Comparison of ENCODE assay signal across 8 mouse cellular contexts in the genomic region with DNA sequence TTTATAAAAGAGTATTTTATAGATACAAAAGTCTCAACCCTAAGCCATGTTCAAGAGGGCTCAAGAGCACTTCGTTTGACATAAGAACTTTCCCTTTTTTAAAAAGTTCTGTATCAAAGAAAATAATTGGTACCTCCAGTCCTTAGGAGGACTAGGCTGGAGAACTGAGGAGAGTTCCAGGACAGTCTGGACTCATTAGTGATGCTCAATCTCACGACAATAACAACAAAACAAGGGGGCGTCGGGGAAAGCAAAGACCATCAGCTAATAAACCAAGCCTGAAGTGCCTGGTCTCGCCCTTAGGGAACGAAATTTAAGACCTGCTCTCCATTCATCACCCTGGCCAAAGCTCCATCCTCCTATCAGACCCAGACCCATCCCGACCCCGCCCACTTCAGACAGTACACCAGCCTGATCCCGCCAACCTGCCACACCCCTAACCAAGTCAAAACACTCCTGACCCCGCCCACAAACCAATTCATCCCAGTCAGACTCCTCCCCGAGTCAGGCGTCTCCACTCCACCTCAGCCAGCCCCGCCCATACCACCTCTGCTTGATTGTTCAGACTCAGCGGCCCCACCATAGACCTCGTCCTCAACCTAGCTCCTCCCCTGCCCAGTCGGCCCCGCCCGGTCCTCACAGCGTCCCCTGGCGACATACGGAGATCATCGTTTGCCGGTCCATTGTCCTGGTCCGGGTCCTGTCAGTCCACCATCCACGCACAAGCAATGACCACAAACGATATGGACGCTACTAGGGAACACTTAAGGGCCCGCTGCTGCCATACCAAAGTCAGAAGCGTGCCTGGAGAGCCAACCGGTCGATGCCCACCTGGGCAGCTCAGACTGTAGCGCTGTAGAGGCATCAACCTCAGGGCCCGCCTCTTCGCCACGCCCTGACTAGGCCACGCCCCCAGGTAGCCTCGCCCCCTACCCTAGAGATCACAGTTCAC. TPM values are rescaled to one million over a fixed set of nuclear protein-coding genes. Genes with fewer than 3 reads are reported as not detected.
DNase-seq lines count a peak whose midpoint lies in the region; ATAC-seq and TF ChIP-seq lines count a peak whose summit lies in the region.

No protein-coding gene starts in this region.

- in situ Hi-C loops in CH12.LX (cut with MboI; ENCODE audit: low pct_ligation_motif_present, low pct_unique_long_range_greater_than_20kb, low sequenced_read_pairs): loop anchor here (10.0 kb wide), 2 partner anchors 284 to 346 kb away; no protein-coding TSS in a partner anchor

- no peak for TF ChIP-seq POLR2A in CH12.LX (IDR thresholded peaks at IDR 0.05; ENCODE audit: low read depth, low read length)
- no peak for TF ChIP-seq POLR2A in liver, adult 2 months (IDR thresholded peaks at IDR 0.05; ENCODE audit: extremely low read depth, insufficient read depth, low read length)

- H3K27me3 ChIP-seq in CH12.LX (replicated peaks): peaks cover 60% of the 10 kb centered on the region
- H3K27me3 ChIP-seq in forebrain, embryonic 14.5 days (replicated peaks; ENCODE audit: control insufficient read depth, insufficient read depth, low read length): no peaks in the 10 kb centered on the region
- H3K27me3 ChIP-seq in hindbrain, embryonic 15.5 days: no peaks in the 10 kb centered on the region
- H3K27me3 ChIP-seq in liver, adult 2 months (ENCODE audit: control insufficient read depth, insufficient read depth, low read length): no peaks in the 10 kb centered on the region
- H3K27me3 ChIP-seq in midbrain, embryonic 16.5 days (ENCODE audit: control insufficient read depth, insufficient read depth, low read depth, low read length): no peaks in the 10 kb centered on the region

- no peaks in the 10 kb centered on the region for H3K36me3 ChIP-seq in CH12.LX (replicated peaks in 1 of 2; ENCODE audit: control insufficient read depth in 1 of 2, insufficient read depth in 1 of 2, low read length in 1 of 2)
- H3K36me3 ChIP-seq in forebrain, embryonic 14.5 days (ENCODE audit: control insufficient read depth, insufficient read depth, low read length): no peaks in the 10 kb centered on the region
- no peaks in the 10 kb centered on the region for H3K36me3 ChIP-seq in hindbrain, embryonic 15.5 days
- H3K36me3 ChIP-seq in liver, adult 2 months (ENCODE audit: control insufficient read depth, insufficient read depth, low read length): no peaks in the 10 kb centered on the region
- H3K36me3 ChIP-seq in midbrain, embryonic 16.5 days (ENCODE audit: control insufficient read depth, insufficient read depth, low read length): no peaks in the 10 kb centered on the region

- peak; percentile 92 for DNase-seq in CH12.LX (ENCODE audit: extremely low read depth)
- peak; percentile 66 for DNase-seq in adrenal gland, postnatal 10 days
- DNase-seq in forebrain, embryonic 14.5 days (ENCODE audit: low spot score): peak; percentile 61
- peak; percentile 56 for DNase-seq in liver, adult 2 months (ENCODE audit: extremely low read depth, low read depth, low spot score)
- peak; percentile 57 for DNase-seq in thymus, postnatal 14 days
- DNase-seq in frontal cortex, adult 2 months (ENCODE audit: extremely low spot score in 1 of 2, low spot score in 1 of 2): no peak

- dilution Hi-C loops in CH12.LX (cut with MboI; ENCODE audit: extremely low pct_ligation_motif_present, extremely low pct_unique_long_range_greater_than_20kb, low sequenced_read_pairs): no loop called here

- WGBS in forebrain, embryonic 14.5 days: 2% methylated on average over 37 of the region's 37 CpGs
- WGBS in hindbrain, embryonic 15.5 days: 2% methylated on average over 37 of the region's 37 CpGs
- 6% methylated on average over 37 of the region's 37 CpGs for WGBS in liver, adult 2 months
- WGBS in midbrain, embryonic 16.5 days: 2% methylated on average over 37 of the region's 37 CpGs

- H3K4me2 ChIP-seq in CH12.LX (ENCODE audit: insufficient read depth, low read depth, poor library complexity, severe bottlenecking): peak overlapping the region; percentile 84
- peak overlapping the region; percentile 55 for H3K4me2 ChIP-seq in forebrain, embryonic 14.5 days (ENCODE audit: low read length)
- H3K4me2 ChIP-seq in hindbrain, embryonic 15.5 days: peak overlapping the region; percentile 70
- H3K4me2 ChIP-seq in midbrain, embryonic 16.5 days (ENCODE audit: low read length): peak overlapping the region; percentile 67

- H3K9ac ChIP-seq in CH12.LX (ENCODE audit: insufficient read depth, low read depth): no peak overlapping the region
- peak overlapping the region; percentile 22 for H3K9ac ChIP-seq in forebrain, embryonic 14.5 days (ENCODE audit: low read length)
- peak overlapping the region; percentile 45 for H3K9ac ChIP-seq in hindbrain, embryonic 15.5 days
- H3K9ac ChIP-seq in liver, adult 2 months (ENCODE audit: low read depth, low read length): 0 out of 2 replicates have a peak overlapping the region, but pooled peaks have one; percentile 2
- peak overlapping the region; percentile 68 for H3K9ac ChIP-seq in midbrain, embryonic 16.5 days (ENCODE audit: low read depth, low read length)

- H3K79me2 ChIP-seq in CH12.LX (replicated peaks; ENCODE audit: control insufficient read depth, extremely low read depth, insufficient read depth, poor library complexity, severe bottlenecking): no peaks in the 10 kb centered on the region
- H3K79me2 ChIP-seq in liver, adult 2 months (ENCODE audit: control insufficient read depth, insufficient read depth, low read length): no peaks in the 10 kb centered on the region

- no peak for TF ChIP-seq RAD21 in CH12.LX (IDR thresholded peaks at IDR 0.05; ENCODE audit: low read depth, low read length)

- H3K4me3 ChIP-seq in CH12.LX (replicated peaks in 1 of 3; ENCODE audit: low read depth in 2 of 3, low read length in 2 of 3, poor library complexity in 1 of 3): peak overlapping the region; percentile 7 to 58 (median 24)
- peak overlapping the region; percentile 34 for H3K4me3 ChIP-seq in forebrain, embryonic 14.5 days (ENCODE audit: low read depth, low read length)
- peak overlapping the region; percentile 46 for H3K4me3 ChIP-seq in hindbrain, embryonic 15.5 days
- peak overlapping the region; percentile 57 for H3K4me3 ChIP-seq in liver, adult 2 months (ENCODE audit: insufficient read depth, low read depth, low read length)
- peak overlapping the region; percentile 43 for H3K4me3 ChIP-seq in midbrain, embryonic 16.5 days (ENCODE audit: low read depth, low read length)

- TF ChIP-seq CTCF in CH12.LX (conservative IDR thresholded peaks at IDR 0.05 in 1 of 2, IDR thresholded peaks at IDR 0.05 in 1 of 2; ENCODE audit: low read depth in 2 of 2, low read length in 2 of 2): peak in 1 of 2 experiments; percentile 59; a peak in 2 of 4 replicates
- TF ChIP-seq CTCF in liver, adult 2 months (IDR thresholded peaks at IDR 0.05; ENCODE audit: low read depth, low read length): peak; percentile 48

- H3K4me1 ChIP-seq in CH12.LX (ENCODE audit: control insufficient read depth in 1 of 2, insufficient read depth in 2 of 2): peaks cover 0 to 14% of the 10 kb centered on the region in 2 experiments; a peak in 2 of 4 replicates
- no peaks in the 10 kb centered on the region for H3K4me1 ChIP-seq in forebrain, embryonic 14.5 days (ENCODE audit: control insufficient read depth, insufficient read depth, low read length)
- no peaks in the 10 kb centered on the region; the same call in 1 of the 2 replicates for H3K4me1 ChIP-seq in hindbrain, embryonic 15.5 days (replicated peaks)
- H3K4me1 ChIP-seq in liver, adult 2 months (ENCODE audit: control insufficient read depth, insufficient read depth, low read length): 0 out of 2 replicates have a peak, but pooled peaks cover 3% of the 10 kb centered on the region
- H3K4me1 ChIP-seq in midbrain, embryonic 16.5 days (ENCODE audit: control insufficient read depth, insufficient read depth, low read length): 0 out of 2 replicates have a peak, but pooled peaks cover 3% of the 10 kb centered on the region

- TF ChIP-seq EP300 in CH12.LX (IDR thresholded peaks at IDR 0.05; ENCODE audit: low read length): no peak

- H3K27ac ChIP-seq in CH12.LX (ENCODE audit: insufficient read depth, low read depth): no peak overlapping the region
- H3K27ac ChIP-seq in forebrain, embryonic 14.5 days (ENCODE audit: low read depth, low read length): no peak overlapping the region
- H3K27ac ChIP-seq in hindbrain, embryonic 15.5 days (replicated peaks): peak overlapping the region; percentile 56
- no peak overlapping the region for H3K27ac ChIP-seq in liver, adult 2 months (replicated peaks; ENCODE audit: insufficient read depth, low read depth, low read length)
- H3K27ac ChIP-seq in midbrain, embryonic 16.5 days (ENCODE audit: low read length): no peak overlapping the region

- no peaks in the 10 kb centered on the region for H3K9me3 ChIP-seq in CH12.LX (replicated peaks; ENCODE audit: low read length)
- H3K9me3 ChIP-seq in forebrain, embryonic 14.5 days (replicated peaks; ENCODE audit: control insufficient read depth, low read length): no peaks in the 10 kb centered on the region
- no peaks in the 10 kb centered on the region for H3K9me3 ChIP-seq in hindbrain, embryonic 15.5 days
- no peaks in the 10 kb centered on the region for H3K9me3 ChIP-seq in midbrain, embryonic 16.5 days (replicated peaks; ENCODE audit: control insufficient read depth, low read length, poor library complexity, severe bottlenecking)

- peak; percentile 79 for ATAC-seq in forebrain, embryonic 14.5 days
- peak; percentile 95 for ATAC-seq in hindbrain, embryonic 15.5 days (ENCODE audit: low FRiP score, low read depth)
- peak; percentile 94 for ATAC-seq in midbrain, embryonic 16.5 days

RNA-seq across cellular contexts. Expression of a gene that starts 35.5 kb away (rescaled TPM):
- total RNA-seq in CH12.LX (2012; rRNA removed) (not detected in 2 replicates), CH12.LX (2014; rRNA removed) (not detected in 2 replicates)
- polyA plus RNA-seq in CH12.LX (2012; ENCODE audit: insufficient read length, low read depth): not detected in 2 replicates
- total RNA-seq in adrenal gland, postnatal 10 days (2021): under 1 TPM; 0.21 to 0.36 TPM
- not detected in 2 replicates for polyA plus RNA-seq in forebrain, embryonic 14.5 days (2014; fragmentation: Nextera tagmentation; extraction: Ambion mirVana)
- polyA plus RNA-seq in hindbrain, embryonic 15.5 days (2015; fragmentation: Nextera tagmentation; extraction: Ambion mirVana): not detected in 2 replicates
- 0.07 TPM in 1 of 2 replicates, not detected in the other for total RNA-seq in liver, adult 2 months (2014; rRNA removed)
- polyA plus RNA-seq in liver, adult 2 months (2012; rRNA removed): not detected in 2 replicates
- polyA plus RNA-seq in midbrain, embryonic 16.5 days (2015; fragmentation: Nextera tagmentation; extraction: Ambion mirVana): not detected in 2 replicates
- not detected in 2 replicates for polyA plus RNA-seq in frontal cortex, adult 2 months (2012; rRNA removed)

RNA-seq across cellular contexts. Expression of a gene that starts 39.7 kb away (rescaled TPM):
- total RNA-seq in CH12.LX (2012; rRNA removed): 4.3 and 4.7 TPM in 2 replicates
- total RNA-seq in CH12.LX (2014; rRNA removed): 3.8 and 4.3 TPM in 2 replicates
- 4.7 and 5.2 TPM in 2 replicates for polyA plus RNA-seq in CH12.LX (2012; ENCODE audit: insufficient read length, low read depth)
- 1 to 10 TPM; 8.8 to 9.8 TPM for total RNA-seq in adrenal gland, postnatal 10 days (2021)
- 0.57 and 0.63 TPM in 2 replicates for polyA plus RNA-seq in forebrain, embryonic 14.5 days (2014; fragmentation: Nextera tagmentation; extraction: Ambion mirVana)
- polyA plus RNA-seq in hindbrain, embryonic 15.5 days (2015; fragmentation: Nextera tagmentation; extraction: Ambion mirVana): 1.3 and 1.8 TPM in 2 replicates
- total RNA-seq in liver, adult 2 months (2014; rRNA removed): 21.8 and 23.9 TPM in 2 replicates
- 29.6 and 40.8 TPM in 2 replicates for polyA plus RNA-seq in liver, adult 2 months (2012; rRNA removed)
- 1.0 and 1.1 TPM in 2 replicates for polyA plus RNA-seq in midbrain, embryonic 16.5 days (2015; fragmentation: Nextera tagmentation; extraction: Ambion mirVana)
- 5.0 and 5.1 TPM in 2 replicates for polyA plus RNA-seq in frontal cortex, adult 2 months (2012; rRNA removed)

RNA-seq across cellular contexts. Expression of a gene that starts 39.8 kb away (rescaled TPM):
- total RNA-seq in CH12.LX (2012; rRNA removed) (115 and 143 TPM in 2 replicates), CH12.LX (2014; rRNA removed) (107 and 108 TPM in 2 replicates)
- polyA plus RNA-seq in CH12.LX (2012; ENCODE audit: insufficient read length, low read depth): 66.1 and 70.3 TPM in 2 replicates
- 1 to 10 TPM; 7.7 to 8.4 TPM for total RNA-seq in adrenal gland, postnatal 10 days (2021)
- polyA plus RNA-seq in forebrain, embryonic 14.5 days (2014; fragmentation: Nextera tagmentation; extraction: Ambion mirVana): 1.4 and 1.6 TPM in 2 replicates
- polyA plus RNA-seq in hindbrain, embryonic 15.5 days (2015; fragmentation: Nextera tagmentation; extraction: Ambion mirVana): 2.2 and 3.3 TPM in 2 replicates
- 32.5 and 33.0 TPM in 2 replicates for total RNA-seq in liver, adult 2 months (2014; rRNA removed)
- polyA plus RNA-seq in liver, adult 2 months (2012; rRNA removed): 46.1 and 52.9 TPM in 2 replicates
- 1.2 and 1.6 TPM in 2 replicates for polyA plus RNA-seq in midbrain, embryonic 16.5 days (2015; fragmentation: Nextera tagmentation; extraction: Ambion mirVana)
- 6.8 and 7.1 TPM in 2 replicates for polyA plus RNA-seq in frontal cortex, adult 2 months (2012; rRNA removed)

Comparison
In these comparisons a context has a peak if more than half of its experiments do, and no peak if none do; other contexts are left out.
1. DNase-seq: peak in CH12.LX (single experiment), adrenal gland, postnatal 10 days (single experiment), forebrain, embryonic 14.5 days (single experiment), liver, adult 2 months (single experiment) and thymus, postnatal 14 days (single experiment); none in frontal cortex, adult 2 months (0 of 2).
2. Peak in every context shown above with its lines, with median percentiles within 50 percentile points of each other: H3K4me2 ChIP-seq, H3K4me3 ChIP-seq and ATAC-seq.